Mouse (Mus musculus): Measurements from ENCODE around the gene Cldnd1. TPM values are rescaled to one million over a fixed set of nuclear protein-coding genes. Genes with fewer than 3 reads are reported as not detected.

Gene Cldnd1
- polyA plus RNA-seq, 1 experiment from 2014 or later, result 134 TPM

DNA sequence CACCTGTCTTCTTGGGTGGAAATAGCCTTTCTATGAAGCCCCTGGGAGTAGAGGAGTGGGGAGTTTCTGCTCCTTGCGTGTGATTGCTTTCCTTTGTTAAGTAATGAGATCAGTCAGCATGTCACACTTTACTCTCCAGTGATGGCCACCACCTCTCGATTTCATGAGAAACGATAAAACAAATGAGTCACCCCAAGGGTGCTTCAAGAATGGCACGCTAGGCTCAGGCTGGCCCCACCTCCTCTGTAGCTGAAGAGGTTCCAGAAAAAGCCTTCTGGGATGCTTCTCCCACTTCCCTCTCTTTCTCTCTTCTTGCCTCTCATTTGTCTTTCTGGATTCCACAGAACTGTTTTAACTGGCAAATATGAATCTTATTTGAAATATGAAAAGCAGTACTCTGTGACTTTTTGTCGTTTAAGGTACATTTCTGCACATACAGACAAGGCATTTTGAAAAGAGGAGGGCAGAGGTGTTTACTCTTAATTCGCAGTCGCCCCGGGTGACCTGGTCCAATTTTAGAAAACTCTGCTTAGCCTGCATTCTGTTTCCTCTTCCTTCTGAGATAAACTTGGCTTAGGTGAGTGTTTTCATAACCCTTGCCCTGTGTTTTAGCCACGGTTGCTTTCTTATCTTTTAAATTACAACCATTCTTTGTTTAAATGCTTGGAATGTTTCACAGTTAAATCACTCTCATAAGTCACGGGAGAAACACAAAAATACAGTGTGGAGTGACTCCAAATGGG, 24.2 kb upstream of the Cldnd1 start:
- Histone ChIP-seq H3K9ac (ENCODE audit: low read length) (no peak overlapping the region), H3K27me3 (replicated peaks; ENCODE audit: control insufficient read depth, insufficient read depth, low read length) (no peaks in the 10 kb centered on the region), H3K4me1 (ENCODE audit: control insufficient read depth, insufficient read depth, low read length) (no peaks in the 10 kb centered on the region), H3K4me2 (ENCODE audit: low read length) (no peak overlapping the region), H3K27ac (ENCODE audit: low read depth, low read length) (no peak overlapping the region), H3K4me3 (ENCODE audit: low read depth, low read length) (no peak overlapping the region), H3K9me3 (replicated peaks; ENCODE audit: control insufficient read depth, low read length) (no peaks in the 10 kb centered on the region), H3K36me3 (ENCODE audit: control insufficient read depth, insufficient read depth, low read length) (no peaks in the 10 kb centered on the region)
- DNase-seq (ENCODE audit: low spot score) (no peak), ATAC-seq (no peak)
- 57% methylated on average over 10 of the region's 10 CpGs for WGBS

DNA sequence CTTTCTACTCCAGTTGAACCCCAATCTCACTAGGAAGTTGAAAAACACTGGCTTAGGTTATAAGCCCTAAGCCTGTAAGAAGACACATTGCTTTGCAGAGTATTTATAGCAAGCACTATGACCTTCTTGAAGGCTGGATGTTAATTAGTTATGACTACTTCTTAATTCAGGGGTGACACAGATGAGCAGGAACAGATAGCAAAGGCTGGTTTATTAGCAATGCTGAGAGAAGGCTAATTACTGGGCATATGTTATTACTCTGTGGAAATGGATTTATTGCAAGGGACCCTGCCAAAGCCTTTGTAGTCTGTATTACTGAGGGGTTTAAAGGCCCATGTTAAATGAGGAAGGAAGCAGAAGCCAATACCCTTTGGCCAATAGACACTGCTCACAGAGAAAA, 22.7 kb upstream of the Cldnd1 start:
- ATAC-seq (no peak), DNase-seq (ENCODE audit: low spot score) (no peak)

DNA sequence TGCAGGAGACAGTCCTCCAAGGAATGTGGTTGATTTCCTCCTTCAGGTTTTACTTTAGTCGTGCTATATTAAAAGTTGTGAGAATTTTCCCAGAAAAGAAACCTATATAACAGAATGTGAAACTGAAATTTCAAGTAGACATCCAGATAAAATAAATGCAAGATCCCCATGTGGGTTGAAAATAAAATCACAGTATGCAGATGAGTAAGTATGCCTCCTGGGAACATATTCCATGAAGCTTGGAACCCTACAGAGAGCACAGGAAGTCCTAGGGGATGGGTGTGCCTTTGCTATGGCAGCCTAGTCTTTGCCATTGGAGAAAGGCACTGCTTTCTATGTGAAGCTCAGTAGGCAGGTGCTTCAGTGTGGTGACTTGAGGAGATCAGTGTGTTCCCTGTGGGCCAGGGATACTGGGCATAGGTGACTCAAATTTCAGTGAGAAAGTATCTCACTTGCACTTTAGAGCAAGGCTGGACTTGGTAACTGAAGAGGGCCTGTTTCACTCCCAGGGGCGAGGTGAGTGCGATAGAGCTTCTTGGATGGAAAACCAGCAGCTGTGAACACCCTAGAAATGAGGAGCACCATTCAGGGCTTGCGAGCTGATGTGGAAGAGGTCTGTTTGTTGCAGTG, 20.3 kb upstream of the Cldnd1 start:
- ATAC-seq (no peak), DNase-seq (ENCODE audit: low spot score) (no peak)
- 92% methylated on average over 4 of the region's 4 CpGs for WGBS

More for the DNA sequence above, 22.7 kb upstream of the Cldnd1 start:
- Histone ChIP-seq H3K9ac (ENCODE audit: low read length) (no peak overlapping the region), H3K4me1 (ENCODE audit: control insufficient read depth, insufficient read depth, low read length) (no peaks in the 10 kb centered on the region), H3K27ac (ENCODE audit: low read depth, low read length) (no peak overlapping the region), H3K4me3 (ENCODE audit: low read depth, low read length) (no peak overlapping the region), H3K36me3 (ENCODE audit: control insufficient read depth, insufficient read depth, low read length) (no peaks in the 10 kb centered on the region), H3K4me2 (ENCODE audit: low read length) (no peak overlapping the region), H3K9me3 (replicated peaks; ENCODE audit: control insufficient read depth, low read length) (no peaks in the 10 kb centered on the region), H3K27me3 (replicated peaks; ENCODE audit: control insufficient read depth, insufficient read depth, low read length) (no peaks in the 10 kb centered on the region)

DNA sequence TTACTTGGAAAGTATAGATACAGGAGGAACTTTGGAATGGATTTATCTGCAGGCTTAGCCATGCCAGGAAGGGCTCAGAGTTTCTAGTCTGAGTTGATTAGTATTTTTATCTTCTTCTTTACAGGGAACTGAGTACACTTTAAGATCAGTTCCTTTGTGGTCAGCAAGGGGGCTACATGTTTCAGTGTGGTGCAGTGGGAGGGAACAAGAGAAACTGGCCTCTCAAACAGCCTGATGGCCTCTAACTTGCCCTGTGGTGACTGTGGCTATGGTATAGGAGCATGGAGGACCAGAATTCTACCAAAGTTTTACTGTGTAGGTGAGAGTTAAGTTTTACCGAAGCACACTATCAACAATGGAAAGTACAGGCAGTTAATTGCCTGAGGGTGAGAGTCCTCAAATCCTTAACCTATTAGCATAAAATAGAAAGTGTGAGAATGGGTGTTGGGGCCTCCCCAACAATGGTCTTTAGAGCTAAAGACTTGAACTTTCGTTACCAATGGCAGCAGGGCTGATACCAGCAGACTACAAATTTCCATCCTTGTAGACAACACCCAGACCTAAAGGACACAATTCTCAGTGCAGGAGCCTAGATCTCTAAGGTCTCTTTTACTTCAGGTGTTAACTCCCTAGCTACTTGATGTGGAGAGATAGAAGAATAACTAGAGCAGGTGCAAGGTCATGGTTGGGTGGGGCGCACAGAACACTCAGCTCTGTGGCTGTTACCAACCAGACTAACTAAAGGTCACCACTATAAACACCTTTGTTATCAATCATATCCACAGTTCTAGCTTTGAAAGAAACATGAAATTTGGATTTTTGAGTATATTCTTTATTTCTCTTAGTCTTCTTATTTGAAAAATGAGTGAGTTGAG, 18.9 kb upstream of the Cldnd1 start:
- WGBS, result 82% methylated on average over 3 of the region's 3 CpGs
- Histone ChIP-seq H3K9me3 (replicated peaks; ENCODE audit: control insufficient read depth, low read length) (no peaks in the 10 kb centered on the region), H3K27ac (ENCODE audit: low read depth, low read length) (no peak overlapping the region), H3K4me2 (ENCODE audit: low read length) (no peak overlapping the region), H3K4me1 (ENCODE audit: control insufficient read depth, insufficient read depth, low read length) (no peaks in the 10 kb centered on the region), H3K4me3 (ENCODE audit: low read depth, low read length) (no peak overlapping the region), H3K9ac (ENCODE audit: low read length) (no peak overlapping the region), H3K36me3 (ENCODE audit: control insufficient read depth, insufficient read depth, low read length) (no peaks in the 10 kb centered on the region), H3K27me3 (replicated peaks; ENCODE audit: control insufficient read depth, insufficient read depth, low read length) (no peaks in the 10 kb centered on the region)
- ATAC-seq (no peak), DNase-seq (ENCODE audit: low spot score) (no peak)

More for the DNA sequence above, 20.3 kb upstream of the Cldnd1 start:
- H3K9ac ChIP-seq (ENCODE audit: low read length), result no peak overlapping the region
- H3K4me2 ChIP-seq (ENCODE audit: low read length), result no peak overlapping the region
- H3K27ac ChIP-seq (ENCODE audit: low read depth, low read length), result no peak overlapping the region
- H3K27me3 ChIP-seq (replicated peaks; ENCODE audit: control insufficient read depth, insufficient read depth, low read length), result no peaks in the 10 kb centered on the region
- H3K4me1 ChIP-seq (ENCODE audit: control insufficient read depth, insufficient read depth, low read length), result no peaks in the 10 kb centered on the region
- H3K36me3 ChIP-seq (ENCODE audit: control insufficient read depth, insufficient read depth, low read length), result no peaks in the 10 kb centered on the region
- no peak overlapping the region for H3K4me3 ChIP-seq (ENCODE audit: low read depth, low read length)
- H3K9me3 ChIP-seq (replicated peaks; ENCODE audit: control insufficient read depth, low read length), result no peaks in the 10 kb centered on the region

DNA sequence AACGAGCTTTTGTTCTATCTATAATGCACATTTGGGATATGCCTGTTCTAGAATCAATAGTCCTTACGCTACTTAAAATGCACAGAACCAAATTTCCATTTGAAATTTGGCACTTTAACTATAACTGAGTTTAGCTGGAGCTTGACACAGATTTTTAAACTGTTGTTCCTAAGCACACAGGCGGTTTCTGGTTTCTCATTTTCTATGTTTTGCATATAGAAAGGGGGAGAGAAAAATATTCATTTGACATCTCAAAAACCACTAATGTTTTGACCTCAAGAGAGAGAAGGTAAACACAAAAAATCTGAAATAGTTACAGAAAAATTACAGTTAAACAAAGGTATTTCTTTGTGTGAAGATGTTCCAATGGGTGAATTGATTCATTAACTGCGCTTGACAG, 18.2 kb upstream of the Cldnd1 start:
- DNase-seq (ENCODE audit: low spot score), result no peak
- Histone ChIP-seq H3K27me3 (replicated peaks; ENCODE audit: control insufficient read depth, insufficient read depth, low read length) (no peaks in the 10 kb centered on the region), H3K4me2 (ENCODE audit: low read length) (no peak overlapping the region), H3K27ac (ENCODE audit: low read depth, low read length) (no peak overlapping the region), H3K4me1 (ENCODE audit: control insufficient read depth, insufficient read depth, low read length) (no peaks in the 10 kb centered on the region), H3K36me3 (ENCODE audit: control insufficient read depth, insufficient read depth, low read length) (no peaks in the 10 kb centered on the region), H3K9ac (ENCODE audit: low read length) (no peak overlapping the region), H3K4me3 (ENCODE audit: low read depth, low read length) (no peak overlapping the region), H3K9me3 (replicated peaks; ENCODE audit: control insufficient read depth, low read length) (no peaks in the 10 kb centered on the region)
- 74% methylated on average over 4 of the region's 4 CpGs for WGBS
- ATAC-seq, result no peak

DNA sequence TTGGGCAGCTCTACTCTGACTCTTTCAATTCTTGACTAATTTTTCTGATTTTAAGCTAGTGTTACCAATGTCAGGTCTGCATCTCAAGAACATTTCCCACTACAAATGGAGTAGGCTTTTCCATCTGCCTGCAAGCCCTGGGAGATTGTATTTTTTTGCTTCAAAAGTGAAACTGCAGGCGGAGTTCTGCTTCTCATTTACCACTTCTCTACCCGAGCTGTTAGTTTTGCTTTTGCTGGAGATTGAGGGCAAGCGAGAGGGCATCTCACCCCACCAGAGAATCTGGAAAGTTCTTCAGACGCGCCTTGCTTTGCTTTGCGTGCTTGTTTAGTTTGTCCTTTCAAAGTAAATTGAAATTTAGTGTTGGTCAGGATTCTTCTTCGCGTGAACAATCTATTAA, 15.5 kb upstream of the Cldnd1 start:
- Histone ChIP-seq H3K4me3 (ENCODE audit: low read depth, low read length) (no peak overlapping the region), H3K27me3 (replicated peaks; ENCODE audit: control insufficient read depth, insufficient read depth, low read length) (no peaks in the 10 kb centered on the region), H3K4me2 (ENCODE audit: low read length) (no peak overlapping the region), H3K9me3 (replicated peaks; ENCODE audit: control insufficient read depth, low read length) (no peaks in the 10 kb centered on the region), H3K27ac (ENCODE audit: low read depth, low read length) (no peak overlapping the region), H3K9ac (ENCODE audit: low read length) (no peak overlapping the region), H3K4me1 (ENCODE audit: control insufficient read depth, insufficient read depth, low read length) (no peaks in the 10 kb centered on the region), H3K36me3 (ENCODE audit: control insufficient read depth, insufficient read depth, low read length) (no peaks in the 10 kb centered on the region)
- DNase-seq (ENCODE audit: low spot score) (no peak), ATAC-seq (no peak)
- 84% methylated on average over 8 of the region's 8 CpGs for WGBS

DNA sequence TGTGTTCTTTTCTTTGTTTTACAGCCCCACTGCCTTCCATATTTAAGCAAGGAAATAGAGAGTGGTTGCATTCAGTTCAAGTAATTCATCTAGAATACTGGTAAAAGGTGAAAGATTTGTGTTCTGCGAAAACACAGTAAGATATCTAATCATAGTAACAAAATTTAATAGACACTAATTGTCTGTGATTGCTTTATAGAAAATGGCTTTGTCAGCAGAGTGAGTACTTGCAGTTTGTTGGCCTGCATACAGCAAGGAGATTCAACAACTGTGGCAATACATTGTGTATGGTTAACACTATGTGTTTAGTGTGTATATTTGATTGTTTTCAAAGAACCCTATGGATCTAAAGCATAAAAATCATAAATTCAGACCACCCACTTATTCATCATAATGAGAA, 14.6 kb upstream of the Cldnd1 start:
- no peaks in the 10 kb centered on the region for H3K36me3 ChIP-seq (ENCODE audit: control insufficient read depth, insufficient read depth, low read length)
- H3K27ac ChIP-seq (ENCODE audit: low read depth, low read length), result no peak overlapping the region
- H3K4me1 ChIP-seq (ENCODE audit: control insufficient read depth, insufficient read depth, low read length), result no peaks in the 10 kb centered on the region
- no peaks in the 10 kb centered on the region for H3K27me3 ChIP-seq (replicated peaks; ENCODE audit: control insufficient read depth, insufficient read depth, low read length)
- DNase-seq (ENCODE audit: low spot score) (no peak), ATAC-seq (no peak)
- no peaks in the 10 kb centered on the region for H3K9me3 ChIP-seq (replicated peaks; ENCODE audit: control insufficient read depth, low read length)
- H3K4me2 ChIP-seq (ENCODE audit: low read length), result no peak overlapping the region
- no peak overlapping the region for H3K9ac ChIP-seq (ENCODE audit: low read length)
- H3K4me3 ChIP-seq (ENCODE audit: low read depth, low read length), result no peak overlapping the region
- WGBS, result 93% methylated on average over 1 of the region's 1 CpGs

DNA sequence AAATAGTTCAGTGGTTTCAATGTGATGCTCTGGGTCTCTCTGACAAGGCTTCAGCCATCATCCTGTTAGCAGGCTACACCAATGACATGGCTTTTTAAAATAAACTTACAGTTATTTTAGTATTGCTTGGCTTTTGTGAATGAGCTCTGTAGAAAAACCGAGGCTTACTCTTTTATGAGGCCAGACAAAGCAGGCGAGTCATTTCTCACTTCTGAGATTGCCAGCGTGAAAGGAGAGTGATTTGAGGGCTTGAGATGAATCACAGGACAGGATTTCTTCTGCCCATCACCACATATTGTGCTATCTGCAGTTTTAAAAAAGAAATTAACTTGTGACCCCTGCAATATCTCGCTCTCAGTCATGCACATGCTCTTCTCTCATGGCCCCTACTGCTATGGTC, 12.7 kb upstream of the Cldnd1 start:
- H3K9ac ChIP-seq (ENCODE audit: low read length), result no peak overlapping the region
- H3K4me1 ChIP-seq (ENCODE audit: control insufficient read depth, insufficient read depth, low read length), result no peaks in the 10 kb centered on the region
- ATAC-seq (no peak), DNase-seq (ENCODE audit: low spot score) (no peak)
- no peak overlapping the region for H3K4me2 ChIP-seq (ENCODE audit: low read length)
- H3K4me3 ChIP-seq (ENCODE audit: low read depth, low read length), result no peak overlapping the region
- no peaks in the 10 kb centered on the region for H3K9me3 ChIP-seq (replicated peaks; ENCODE audit: control insufficient read depth, low read length)
- 74% methylated on average over 4 of the region's 4 CpGs for WGBS
- no peaks in the 10 kb centered on the region for H3K27me3 ChIP-seq (replicated peaks; ENCODE audit: control insufficient read depth, insufficient read depth, low read length)
- no peak overlapping the region for H3K27ac ChIP-seq (ENCODE audit: low read depth, low read length)
- no peaks in the 10 kb centered on the region for H3K36me3 ChIP-seq (ENCODE audit: control insufficient read depth, insufficient read depth, low read length)
